Mouse (Mus musculus): Measurements from ENCODE around the gene Rpsa.

The Rpsa gene

DNA sequence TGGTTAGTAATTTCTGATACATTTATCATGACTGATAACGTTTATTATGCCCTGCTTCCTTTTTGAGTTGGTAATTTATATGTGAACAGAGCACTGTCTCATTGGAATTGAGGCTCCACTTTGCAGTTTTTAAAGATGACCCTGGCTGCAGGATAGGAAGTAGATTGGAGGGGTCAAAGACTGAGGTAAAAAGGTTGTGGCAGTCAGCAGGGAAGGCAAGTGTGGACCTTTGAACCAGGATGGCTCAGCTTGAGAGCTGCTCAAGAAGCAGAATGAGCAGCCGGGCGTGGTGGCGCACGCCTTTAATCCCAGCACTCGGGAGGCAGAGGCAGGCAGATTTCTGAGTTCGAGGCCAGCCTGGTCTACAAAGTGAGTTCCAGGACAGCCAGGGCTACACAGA is 14.0 kb upstream of the Rpsa start:
- DNase-seq (ENCODE audit: low spot score in 2 of 2) = no peak

DNA sequence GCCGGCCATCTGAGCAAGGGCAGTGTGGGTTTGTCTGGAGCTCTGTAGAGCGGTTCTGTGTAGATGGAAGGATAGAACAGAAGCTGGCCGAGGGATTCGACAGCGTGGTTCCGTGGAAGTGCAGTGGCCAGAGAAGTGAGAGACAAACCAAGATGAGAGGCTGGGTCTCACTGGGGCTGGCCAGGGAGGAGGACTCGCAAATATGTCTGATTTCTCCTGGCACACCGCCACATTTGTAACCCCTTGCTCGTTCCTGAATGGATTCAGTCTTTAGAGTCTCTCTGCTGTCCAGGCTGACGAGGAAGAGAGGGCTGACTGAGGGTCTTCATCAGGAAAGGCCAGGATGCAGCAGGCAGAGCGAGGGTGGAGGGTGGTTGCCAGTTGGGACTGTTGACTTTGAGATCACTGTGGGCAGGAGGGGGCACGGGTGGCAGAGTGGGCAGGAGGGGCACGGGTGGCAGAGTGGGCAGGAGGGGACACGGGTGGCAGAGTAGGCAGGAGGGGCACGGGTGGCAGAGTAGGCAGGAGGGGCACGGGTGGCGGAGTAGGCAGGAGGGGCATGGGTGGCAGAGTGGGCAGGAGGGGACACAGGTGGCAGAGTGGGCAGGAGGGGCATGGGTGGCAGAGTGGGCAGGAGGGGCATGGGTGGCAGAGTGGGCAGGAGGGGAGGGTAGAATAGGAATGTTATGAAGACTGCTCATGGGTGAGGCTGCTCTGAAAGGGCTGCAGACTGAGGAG is 13.3 kb upstream of the Rpsa start:
- no peak for DNase-seq (ENCODE audit: low spot score in 2 of 2)

DNA sequence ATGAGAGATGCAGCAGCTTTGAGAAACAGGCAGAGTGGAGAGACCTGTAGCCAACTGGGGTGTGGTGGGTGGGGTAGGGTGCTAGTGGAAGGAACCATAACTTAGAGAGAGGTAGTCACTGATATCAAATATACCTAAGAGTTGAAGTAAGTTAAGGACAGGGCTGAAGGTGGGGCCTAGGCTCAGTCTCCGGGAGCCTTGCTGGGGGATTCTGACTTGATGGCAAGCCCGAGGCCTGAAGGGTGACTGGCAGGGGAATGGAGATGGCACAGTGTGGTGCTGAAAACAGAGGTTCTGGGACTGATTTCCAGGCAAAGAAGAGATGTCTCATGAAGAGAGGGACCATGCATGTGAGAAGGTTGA is 12.7 kb upstream of the Rpsa start:
- DNase-seq (ENCODE audit: low spot score in 2 of 2) = no peak

DNA sequence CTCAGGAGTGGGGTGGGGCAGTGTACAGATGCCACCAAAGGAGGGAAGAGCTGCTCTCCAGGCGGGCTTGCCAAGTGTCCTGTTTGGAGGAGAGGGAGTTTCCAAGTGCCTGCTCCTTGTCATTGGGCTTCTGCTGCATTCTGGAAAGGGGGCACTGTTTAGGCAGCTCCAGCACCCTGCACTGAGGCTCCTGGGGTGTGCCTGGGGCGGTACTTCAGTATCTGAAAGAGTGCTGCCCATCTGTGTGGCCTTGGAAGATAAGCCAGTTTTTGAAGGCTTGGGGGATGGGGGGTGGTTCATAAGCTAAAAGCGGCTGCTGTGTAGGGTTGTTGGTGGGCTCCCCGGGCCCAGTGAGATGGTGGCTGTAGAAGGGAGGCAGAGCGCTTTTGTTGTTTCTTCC is 11.9 kb upstream of the Rpsa start:
- no peak for DNase-seq (ENCODE audit: low spot score in 2 of 2)

DNA sequence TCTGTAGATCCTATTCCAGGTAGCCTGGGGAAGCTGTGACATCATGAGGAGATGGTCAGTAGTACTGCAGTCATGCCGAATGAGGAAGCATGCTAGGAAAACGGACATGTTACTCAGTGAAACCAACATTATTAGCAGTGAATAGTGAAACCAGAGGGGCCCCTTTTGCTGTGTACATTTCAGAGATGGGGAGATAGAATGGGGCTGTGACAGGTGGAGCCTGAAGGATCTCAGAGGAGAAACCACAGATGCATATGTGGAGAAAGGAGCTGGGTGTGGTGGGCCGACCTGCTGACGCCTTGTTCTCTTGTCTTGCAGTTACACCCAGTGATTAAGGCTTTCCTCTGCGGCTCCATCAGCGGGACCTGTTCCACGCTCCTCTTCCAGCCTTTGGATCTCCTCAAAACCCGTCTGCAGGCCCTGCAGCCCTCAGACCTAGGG is 11.3 kb upstream of the Rpsa start:
- no peak for DNase-seq (ENCODE audit: low spot score in 2 of 2)

DNA sequence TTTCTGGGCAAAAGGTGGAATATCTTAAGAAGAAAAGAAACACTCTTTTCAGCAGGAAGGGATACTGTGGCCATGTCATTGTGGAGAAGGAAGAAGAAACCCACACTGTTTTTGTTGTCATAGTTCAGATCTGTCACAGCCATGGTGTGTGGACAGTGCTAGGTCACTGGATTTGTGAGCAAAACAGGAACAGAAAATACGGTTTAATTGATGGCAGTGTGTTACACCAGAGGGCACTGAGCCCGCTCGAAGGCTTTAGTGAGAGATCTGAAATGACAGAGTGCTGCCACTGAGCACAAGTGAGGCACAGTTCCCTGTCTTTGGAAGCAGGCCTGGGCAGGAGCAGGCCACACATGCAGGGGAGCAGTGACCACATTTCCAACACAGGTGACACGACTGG is 9.3 kb upstream of the Rpsa start:
- DNase-seq (ENCODE audit: low spot score in 2 of 2) = no peak

DNA sequence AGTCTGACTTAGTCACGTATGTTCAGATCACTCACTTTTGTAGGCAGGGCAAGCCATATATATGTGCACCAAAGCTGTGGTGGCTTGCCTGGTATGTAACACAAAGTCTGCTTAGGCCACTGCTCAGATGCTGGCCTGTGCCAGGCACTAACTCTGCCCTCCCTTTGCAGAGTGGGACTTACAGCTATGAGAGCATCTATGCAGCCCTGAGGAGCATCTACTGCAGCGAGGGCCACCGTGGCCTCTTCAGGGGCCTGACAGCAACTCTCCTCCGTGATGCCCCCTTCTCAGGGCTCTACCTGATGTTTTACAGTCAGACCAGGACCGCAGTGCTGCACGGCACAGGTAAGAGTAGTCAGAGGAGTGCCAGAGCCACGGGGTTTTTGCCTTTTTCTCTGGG is 7.0 kb upstream of the Rpsa start:
- no peak for DNase-seq (ENCODE audit: low spot score in 2 of 2)

DNA sequence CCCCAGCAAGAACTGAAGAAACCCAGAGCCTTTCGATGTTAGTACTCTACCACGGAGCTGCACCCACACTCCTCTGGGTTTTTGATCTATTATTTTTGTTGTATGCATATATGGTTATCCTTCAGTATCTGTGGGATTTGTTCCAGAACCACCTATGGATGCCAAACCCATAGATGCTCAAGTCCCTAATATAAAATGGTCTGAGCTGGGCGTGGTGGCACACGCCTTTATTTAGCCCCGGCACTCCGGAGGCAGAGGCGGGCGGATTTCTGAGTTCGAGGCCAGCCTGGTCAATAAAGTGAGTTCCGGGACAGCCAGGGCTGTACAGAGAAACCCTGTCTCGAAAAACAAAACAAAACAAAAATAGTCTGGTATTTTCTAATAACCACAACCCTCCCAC is 621 bp upstream of the Rpsa start:
- no peak for DNase-seq (ENCODE audit: low spot score in 2 of 2)

DNA sequence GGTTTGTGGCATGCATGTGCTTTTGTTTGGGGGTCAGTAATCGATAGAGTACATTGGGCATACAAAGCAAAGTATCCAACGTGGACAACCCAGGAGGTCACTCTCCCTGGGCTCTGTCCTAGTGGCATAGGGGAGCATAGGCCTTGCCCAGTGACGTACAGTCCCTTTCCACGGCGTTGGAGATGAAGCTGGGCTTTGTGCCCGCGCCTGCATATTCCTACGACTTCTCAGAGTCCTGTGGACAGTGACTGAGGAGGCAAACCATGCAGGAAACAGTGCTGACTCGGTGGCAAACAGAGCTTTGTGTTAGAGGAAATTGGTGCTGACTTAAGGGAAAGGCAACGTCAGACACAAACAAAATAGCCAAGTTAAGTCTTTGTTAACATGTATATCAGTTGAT is 1.8 kb downstream of the Rpsa start:
- DNase-seq (ENCODE audit: low spot score in 2 of 2) = no peak

DNA sequence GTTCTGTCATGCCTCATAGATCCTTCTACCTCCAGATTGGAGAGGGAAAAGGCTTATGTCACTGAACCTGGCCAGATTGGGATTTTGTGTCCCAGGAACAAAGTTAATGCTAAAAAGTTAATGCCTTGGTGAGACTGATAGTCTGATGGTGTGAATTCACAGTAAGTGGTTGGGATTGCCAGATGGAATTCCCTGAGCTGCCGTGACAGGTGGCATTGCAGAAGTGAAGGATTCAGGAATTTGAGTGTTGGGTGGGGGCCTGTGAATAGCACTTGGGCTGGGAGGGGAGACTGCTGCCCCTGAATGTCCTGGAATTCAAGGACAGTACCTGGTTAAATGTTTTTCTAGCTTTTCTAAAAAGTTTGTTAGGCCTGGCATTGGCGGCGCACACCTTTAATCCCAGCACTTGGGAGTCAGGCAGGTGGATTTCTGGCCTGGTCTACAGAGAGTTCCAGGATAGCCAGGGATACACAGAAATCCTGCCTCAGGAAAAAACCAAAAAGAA is 4.3 kb downstream of the Rpsa start:
- DNase-seq (ENCODE audit: low spot score in 2 of 2) = no peak

DNA sequence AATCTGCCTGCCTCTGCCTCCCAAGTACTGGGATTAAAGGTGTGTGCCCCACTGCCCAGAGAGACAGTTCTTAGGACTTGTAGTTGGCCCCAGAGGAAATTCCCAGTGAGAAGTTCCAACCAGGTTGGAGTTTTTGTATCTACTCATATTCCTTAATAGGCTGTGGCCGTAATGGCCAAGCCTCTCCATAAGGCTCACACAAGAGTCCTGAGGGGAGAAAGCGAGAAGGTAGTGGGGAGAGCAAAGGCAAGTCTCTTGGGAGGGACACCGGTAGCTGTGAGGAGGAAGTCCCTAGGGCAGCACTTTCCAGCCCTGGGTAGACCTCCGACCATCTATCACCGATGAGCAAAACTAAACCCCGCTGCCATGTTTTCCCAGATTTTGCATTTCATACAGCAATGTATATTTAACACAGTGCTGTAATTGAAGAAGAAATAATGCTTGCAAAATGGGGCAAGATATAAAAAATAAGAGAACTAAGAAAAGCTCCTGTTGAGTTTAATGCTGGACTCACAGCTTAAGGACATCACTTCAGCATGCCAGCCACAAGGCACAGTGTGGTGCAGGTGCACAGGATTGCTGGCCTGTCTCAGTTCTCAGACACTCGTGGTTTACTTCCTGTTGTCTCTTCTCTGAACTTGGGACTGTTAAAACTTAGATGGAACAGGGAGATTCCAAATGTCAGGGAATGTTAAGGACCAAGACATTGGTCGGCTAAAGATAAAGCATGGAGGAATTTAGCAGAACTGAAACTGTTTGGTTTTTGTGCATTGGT is 5.7 kb downstream of the Rpsa start:
- DNase-seq (ENCODE audit: low spot score in 2 of 2) = no peak

DNA sequence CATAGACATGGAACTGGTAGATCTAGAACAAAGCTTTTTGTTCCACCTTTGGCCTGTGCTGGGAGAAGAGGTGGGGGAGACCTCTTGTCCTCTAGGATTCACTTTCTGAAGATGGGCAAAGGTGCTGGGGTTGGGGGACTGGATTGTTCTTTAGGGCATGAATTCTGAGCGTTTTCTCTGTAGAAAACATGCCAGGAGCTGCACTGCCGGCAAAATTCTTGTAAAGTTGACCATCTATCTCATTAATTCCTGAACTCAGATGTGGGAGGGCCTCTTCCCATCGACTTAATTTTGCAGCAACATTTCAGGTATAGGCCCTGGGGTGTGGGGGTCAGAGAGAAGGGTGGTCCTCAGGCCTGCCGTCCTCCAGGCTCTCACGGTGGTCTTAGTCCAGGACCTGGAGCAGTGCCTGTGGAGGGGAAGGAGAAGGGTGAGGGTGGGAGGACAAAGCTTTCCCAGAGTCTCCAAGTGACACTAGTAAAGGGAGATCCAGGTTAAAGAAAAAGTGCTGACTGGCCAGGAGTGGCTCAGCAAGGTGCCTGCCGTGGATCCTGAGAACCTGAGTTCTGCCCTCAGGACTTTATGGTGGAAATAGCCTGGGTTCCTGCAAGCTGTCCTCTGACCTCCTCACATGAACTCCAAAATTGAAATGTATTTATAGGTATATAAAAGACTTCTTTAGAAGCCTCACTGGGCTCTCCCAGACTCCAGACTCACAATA is 6.4 kb downstream of the Rpsa start:
- DNase-seq (ENCODE audit: low spot score in 2 of 2) = no peak

DNA sequence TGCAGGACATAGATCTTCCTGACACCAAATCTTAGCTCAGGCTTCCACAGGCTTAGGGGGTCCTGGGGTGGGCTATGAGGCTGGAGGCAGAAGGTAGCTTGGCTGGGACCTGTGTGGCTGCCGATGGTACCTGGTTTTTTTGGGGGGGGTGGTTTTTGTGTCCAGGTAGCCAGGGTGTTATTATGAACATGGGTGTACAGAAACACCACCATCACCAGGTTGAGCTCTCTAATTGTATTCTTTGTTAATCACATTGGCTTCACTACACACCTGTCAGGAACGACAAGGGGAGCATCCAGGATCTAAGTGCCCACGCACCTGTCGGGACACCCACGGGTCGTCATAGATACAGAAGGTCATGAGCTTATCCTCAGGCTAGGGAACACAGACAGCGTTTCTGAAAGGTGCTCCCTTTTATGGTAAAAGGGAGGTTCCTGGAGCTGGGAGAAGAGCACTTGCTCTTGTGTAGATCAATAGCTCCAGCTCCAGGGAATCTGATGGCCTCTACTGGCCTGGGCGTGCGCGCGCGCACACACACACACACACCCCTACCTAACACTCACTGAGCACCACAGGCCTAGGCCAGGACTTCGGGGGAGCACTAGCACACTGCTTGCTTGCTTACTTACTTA is 7.2 kb downstream of the Rpsa start:
- DNase-seq (ENCODE audit: low spot score in 2 of 2) = no peak

DNA sequence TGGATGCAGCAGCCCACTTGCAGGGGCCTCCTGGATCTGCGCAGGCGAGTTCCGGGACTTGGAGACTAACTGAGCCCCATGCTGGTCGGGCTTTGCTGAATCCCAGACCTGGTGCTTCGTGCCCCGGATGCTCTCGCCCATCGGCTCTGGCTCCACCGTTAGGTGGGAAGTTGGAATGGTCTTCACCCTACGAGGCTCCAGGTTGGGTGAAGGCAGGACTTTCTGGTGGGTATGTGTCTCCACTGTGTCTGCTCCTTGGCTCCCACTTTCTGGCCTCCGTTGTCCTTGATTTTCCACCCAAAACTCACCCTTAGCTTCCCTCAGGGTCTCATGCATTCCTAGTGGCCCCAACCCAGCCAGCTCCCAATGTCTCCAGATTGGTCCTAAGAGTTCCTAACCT is 8.0 kb downstream of the Rpsa start:
- no peak for DNase-seq (ENCODE audit: low spot score in 2 of 2)

DNA sequence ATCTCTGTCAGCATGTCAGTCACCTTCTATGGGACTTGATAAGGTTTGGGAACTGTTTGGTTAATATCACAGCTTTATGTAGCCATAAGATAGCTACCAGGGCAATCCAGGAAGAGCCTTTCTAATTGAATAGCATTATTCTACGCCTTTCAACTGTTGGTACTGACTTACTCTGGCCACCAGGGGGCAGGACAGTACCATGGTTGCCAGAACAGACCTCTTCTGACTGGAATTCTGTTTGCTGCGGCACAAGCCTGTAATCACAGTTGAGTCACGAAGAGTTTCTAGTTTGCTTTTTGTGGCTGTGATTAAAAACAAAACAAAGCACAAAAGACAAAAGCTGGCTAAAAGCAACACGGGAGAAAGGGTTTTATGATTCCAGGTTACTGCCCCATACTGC is 13.2 kb downstream of the Rpsa start:
- peak in 1 of 2 experiments; percentile 42 for DNase-seq (ENCODE audit: low spot score in 2 of 2)

DNA sequence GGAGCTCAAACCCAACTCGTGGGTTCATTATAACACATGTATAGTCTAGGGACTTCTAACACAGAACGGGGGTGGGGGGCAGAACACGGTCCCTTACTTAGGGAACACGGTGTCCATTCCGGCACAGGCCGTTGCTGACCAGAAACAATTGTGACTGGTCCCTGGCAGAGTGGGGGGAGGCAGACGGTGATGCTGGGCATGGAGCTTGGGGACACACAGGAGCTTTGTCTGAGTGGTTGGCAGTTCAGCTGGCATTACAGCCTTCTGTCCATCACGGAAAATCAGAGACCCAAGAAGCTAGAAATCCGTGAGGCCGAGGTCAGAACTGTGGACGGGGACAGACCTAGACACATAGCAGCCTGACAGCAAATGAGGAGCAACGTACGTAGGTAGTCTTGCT is 17.0 kb downstream of the Rpsa start:
- no peak for DNase-seq (ENCODE audit: low spot score in 2 of 2)

DNA sequence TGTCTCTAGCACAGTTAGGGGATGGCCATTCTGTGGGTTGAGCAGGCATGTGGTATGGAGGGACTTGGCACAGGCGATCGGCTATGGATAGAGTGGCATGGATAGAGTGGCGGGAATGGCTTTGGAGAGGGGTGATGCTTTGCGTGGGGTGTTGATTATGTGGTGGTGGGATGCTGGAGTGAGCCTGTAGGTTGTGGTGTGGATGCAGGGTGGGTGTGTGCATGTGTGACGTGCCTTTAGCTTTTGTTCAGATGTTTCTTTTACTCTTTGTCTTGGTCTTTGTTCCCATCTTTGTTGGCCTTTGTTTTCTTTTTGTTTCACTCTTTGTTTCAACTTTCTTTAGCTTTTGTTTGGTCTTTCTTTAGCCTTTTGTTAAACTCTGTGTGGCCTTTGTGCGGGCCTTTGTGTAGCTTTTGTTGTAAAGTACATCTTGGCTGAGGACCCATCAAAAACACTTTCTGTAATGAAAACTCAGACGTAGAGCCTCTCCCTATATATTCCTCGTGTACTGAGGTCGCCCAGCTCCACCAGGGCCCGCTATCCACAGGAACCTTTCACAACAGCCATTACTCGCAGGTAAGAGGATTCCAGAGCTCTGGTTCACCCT is 21.8 kb downstream of the Rpsa start, which contains the start of gene Mobp:
Mobp (plus strand) TSS at position 486 of the 607 bp plus-strand sequence.
- DNase-seq (ENCODE audit: low spot score in 2 of 2) = no peak

DNA sequence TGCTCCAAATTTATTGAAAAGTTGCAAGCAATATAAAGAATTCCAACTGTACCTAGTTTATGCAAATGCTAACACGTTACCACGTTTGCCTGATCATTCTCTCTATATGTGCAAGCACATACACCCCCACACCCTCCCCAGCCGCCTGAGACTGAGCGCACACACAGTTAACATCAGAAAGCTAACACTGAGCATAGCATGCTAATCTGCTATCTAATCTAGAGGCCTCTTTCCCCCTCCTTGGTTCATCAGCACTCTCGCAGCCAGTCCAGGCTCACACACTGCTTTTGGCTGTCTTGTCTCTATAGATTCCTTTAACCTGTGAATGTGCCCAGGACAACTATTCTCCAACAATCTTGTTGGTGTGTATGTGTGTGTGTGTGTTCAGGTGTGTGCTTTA is 23.7 kb downstream of the Rpsa start:
- DNase-seq (ENCODE audit: low spot score in 2 of 2) = no peak

DNA sequence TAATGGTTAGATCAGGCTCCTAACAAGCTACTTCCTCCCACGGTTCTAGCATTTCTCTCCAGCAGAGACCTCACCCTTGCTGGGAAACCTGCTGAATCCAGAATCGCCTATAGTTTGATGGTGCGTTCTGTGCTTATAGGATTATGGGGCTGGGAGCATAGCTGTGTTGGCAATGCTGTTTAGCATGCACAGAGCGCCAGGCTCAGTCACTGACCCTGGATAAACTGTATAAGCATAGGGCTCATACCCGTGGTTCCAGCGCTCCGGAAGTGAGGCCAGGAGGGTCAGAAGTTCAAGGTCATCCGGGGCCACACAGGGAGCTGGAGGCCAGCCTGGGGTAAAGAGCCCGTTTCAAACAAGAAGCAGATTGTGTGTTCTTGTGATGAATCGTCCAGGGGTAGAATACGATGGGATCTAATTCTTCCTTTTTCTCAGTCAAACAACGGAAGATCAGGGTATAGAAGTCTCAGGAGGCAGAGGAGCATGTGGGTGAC is 24.5 kb downstream of the Rpsa start:
- DNase-seq (ENCODE audit: low spot score in 2 of 2) = no peak

DNA sequence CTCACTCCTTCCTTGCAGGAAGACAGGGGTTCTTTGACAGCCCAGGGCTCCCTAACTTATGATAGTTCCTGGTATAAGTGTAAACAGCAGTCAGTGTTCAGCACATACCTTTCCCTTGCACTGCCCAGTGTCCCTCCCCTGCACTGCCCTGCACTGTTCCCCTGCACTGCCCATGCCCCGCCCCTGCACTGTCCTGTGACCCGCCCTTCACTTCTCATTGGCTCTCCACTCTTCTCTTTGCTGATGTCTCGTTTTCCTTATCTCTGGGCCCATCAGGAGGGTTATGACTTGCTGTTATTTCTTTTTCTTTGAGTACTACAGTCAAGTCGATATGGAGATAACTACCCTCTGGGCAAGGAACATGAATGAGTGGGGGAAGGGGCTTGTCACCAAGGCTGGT is 30.6 kb downstream of the Rpsa start:
- no peak for DNase-seq (ENCODE audit: low spot score in 2 of 2)

DNA sequence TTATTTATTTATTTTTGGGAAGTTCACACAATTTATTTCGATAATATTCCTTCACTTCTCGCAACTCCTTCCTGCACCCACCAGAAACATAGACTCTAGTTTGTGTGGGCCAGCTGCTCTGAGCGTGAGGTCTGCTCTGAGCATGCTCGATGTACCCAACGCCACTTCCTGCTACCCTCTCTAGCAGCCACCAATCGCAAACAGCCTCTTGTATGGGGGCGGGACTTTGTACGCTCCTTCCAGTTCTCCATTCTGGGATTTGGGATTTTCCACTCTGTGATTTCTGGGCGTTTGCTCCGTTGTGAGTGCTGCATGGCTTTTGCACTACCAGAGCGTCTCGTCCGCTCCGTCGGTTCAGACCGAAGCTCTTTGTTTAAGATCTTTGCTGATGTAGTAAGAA is 36.4 kb downstream of the Rpsa start:
- no peak for DNase-seq (ENCODE audit: low spot score in 2 of 2)

DNA sequence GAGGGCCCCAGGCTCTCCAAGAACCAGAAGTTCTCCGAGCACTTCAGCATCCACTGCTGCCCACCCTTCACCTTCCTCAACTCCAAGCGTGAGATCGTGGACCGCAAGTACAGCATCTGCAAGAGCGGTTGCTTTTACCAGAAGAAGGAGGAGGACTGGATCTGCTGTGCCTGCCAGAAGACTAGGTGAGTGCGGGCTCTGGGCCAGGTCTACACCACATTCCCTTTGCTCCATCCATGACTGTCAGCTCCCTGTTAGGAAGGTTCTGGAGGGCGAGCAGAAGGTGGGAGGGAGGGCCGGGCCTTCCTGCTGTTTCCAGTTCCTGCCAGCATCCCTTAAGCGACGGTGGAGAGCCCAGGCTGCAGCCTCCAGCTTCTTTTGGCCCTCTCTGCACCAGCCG is 40.3 kb downstream of the Rpsa start:
- no peak for DNase-seq (ENCODE audit: low spot score in 2 of 2)

Data from heart, adult 9 months (tissue).